Mouse (Mus musculus) heart, embryonic 14.5 days (tissue): ENCODE results near the gene Sema3g. TPM values are rescaled to one million over a fixed set of nuclear protein-coding genes. Genes with fewer than 3 reads are reported as not detected.

Experiments
- ATAC-seq: fragments of 200-750 bp; cut with Nextera tagmentation; 2 replicates; pipeline ENCODE4 v1.8.0; 2017; ENCODE audit warnings: low read depth, moderate TSS enrichment; ENCODE audit not compliant: insufficient number of reproducible peaks, insufficient read depth, low FRiP score
- H3K27ac ChIP-seq, 2 experiments: fragments of 200-500 bp in 1 of 2; fragments of 300-500 bp in 1 of 2; sonication (generic) in 1 of 2; replicated peaks in 1 of 2; 2 replicates each; pipeline ENCODE4 v1.5.1; 2012 to 2014; ENCODE audit warnings: low read depth in 2 of 2, low read length in 2 of 2, control low read depth in 1 of 2, mild to moderate bottlenecking in 1 of 2, mixed read lengths in 1 of 2; ENCODE audit not compliant: control insufficient read depth in 1 of 2, insufficient read depth in 1 of 2
- H3K27me3 ChIP-seq: fragments of 300-500 bp; sonication (generic); 2 replicates; pipeline ENCODE4 v1.6.1; 2014; ENCODE audit warnings: mild to moderate bottlenecking, low read length, control low read depth; ENCODE audit not compliant: control insufficient read depth, insufficient read depth
- H3K36me3 ChIP-seq: fragments of 300-500 bp; sonication (generic); 2 replicates; pipeline ENCODE4 v1.6.1; 2014; ENCODE audit warnings: mild to moderate bottlenecking, control low read depth, low read length, mixed read lengths; ENCODE audit not compliant: control insufficient read depth, insufficient read depth
- H3K4me1 ChIP-seq, 2 experiments: fragments of 200-500 bp in 1 of 2; fragments of 300-500 bp in 1 of 2; sonication (generic) in 1 of 2; 2 replicates each; pipeline ENCODE4 v1.6.1; 2012 to 2014; ENCODE audit warnings: low read length in 2 of 2, control low read depth in 1 of 2, mixed read lengths in 1 of 2; ENCODE audit not compliant: control insufficient read depth in 2 of 2, insufficient read depth in 2 of 2
- H3K4me2 ChIP-seq: fragments of 300-500 bp; sonication (generic); 2 replicates; pipeline ENCODE4 v1.6.1; 2014; ENCODE audit warnings: mild to moderate bottlenecking, low read length
- H3K4me3 ChIP-seq, 2 experiments: fragments of 200-500 bp in 1 of 2; fragments of 300-500 bp in 1 of 2; sonication (generic) in 1 of 2; 2 replicates each; pipeline ENCODE4 v1.5.1; 2012 to 2014; ENCODE audit warnings: low read length in 2 of 2, mild to moderate bottlenecking in 2 of 2, control low read depth in 1 of 2, low read depth in 1 of 2, moderate library complexity in 1 of 2; ENCODE audit not compliant: control insufficient read depth in 1 of 2, insufficient read depth in 1 of 2
- H3K9ac ChIP-seq: fragments of 300-500 bp; sonication (generic); 2 replicates; pipeline ENCODE4 v1.6.1; 2014; ENCODE audit warnings: mild to moderate bottlenecking, low read length
- H3K9me3 ChIP-seq: fragments of 300-500 bp; sonication (generic); 2 replicates; pipeline ENCODE4 v1.6.1; 2016; ENCODE audit warnings: low read length, control low read depth; ENCODE audit not compliant: control insufficient read depth
- WGBS: fragments of 180-500 bp; shearing (Covaris S2); extraction: QIAGEN DNeasy Blood & Tissue Kit; methylation state at CpG from one replicate; pipeline ENCODE4 v1.1.7; 2014; 5-methylcytosine and 5-hydroxymethylcytosine counted together
- polyA plus RNA-seq: library from polyadenylated mRNA; unstranded; fragments of >200 nt; fragmentation: Nextera tagmentation; extraction: Ambion mirVana; gene quantifications from 2 replicates; pipeline ENCODE4 v1.2.1, GENCODE M21; 2014

Gene Sema3g
- 0.23 and 0.26 TPM in 2 replicates for polyA plus RNA-seq

DNA sequence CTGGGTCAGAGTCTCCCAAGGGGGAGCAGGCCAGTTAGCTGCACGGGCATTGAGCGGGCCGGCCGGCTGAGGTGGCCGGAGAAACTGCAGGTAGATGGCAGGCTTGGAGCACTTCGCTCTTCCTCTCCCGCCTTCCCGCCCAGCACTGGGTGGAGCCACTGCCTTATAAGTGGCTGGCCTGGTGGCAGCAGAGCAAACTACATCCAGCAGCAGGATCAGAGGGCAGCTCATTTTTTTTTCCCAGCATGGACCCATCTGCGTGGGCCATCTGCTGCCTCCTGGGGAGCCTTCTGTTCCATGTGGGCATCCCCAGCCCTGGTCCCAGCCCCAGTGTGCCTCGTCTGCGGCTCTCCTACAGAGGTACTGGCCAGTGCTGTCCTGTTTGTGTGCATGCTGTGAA, at the start of gene Sema3g:
Sema3g (plus strand) TSS at position 195 of the 400 bp plus-strand sequence.
- Histone ChIP-seq H3K4me2 (peak within 1 kb of the TSS; percentile 45), H3K4me3 (no peak within 1 kb of the TSS; a peak in 1 of 4 replicates), H3K36me3 (peaks cover 3% of the 10 kb centered on the region), H3K4me1 (peaks cover 27 to 29% of the 10 kb centered on the region in 2 experiments), H3K27ac (no peak within 1 kb of the TSS; a peak in 1 of 4 replicates), H3K9me3 (no peaks in the 10 kb centered on the region), H3K27me3 (no peaks in the 10 kb centered on the region), H3K9ac (peak within 1 kb of the TSS; percentile 58)
- 4% methylated on average over 11 of the region's 11 CpGs for WGBS
- ATAC-seq = peak; percentile 39; the same call in 1 of the 2 replicates

DNA sequence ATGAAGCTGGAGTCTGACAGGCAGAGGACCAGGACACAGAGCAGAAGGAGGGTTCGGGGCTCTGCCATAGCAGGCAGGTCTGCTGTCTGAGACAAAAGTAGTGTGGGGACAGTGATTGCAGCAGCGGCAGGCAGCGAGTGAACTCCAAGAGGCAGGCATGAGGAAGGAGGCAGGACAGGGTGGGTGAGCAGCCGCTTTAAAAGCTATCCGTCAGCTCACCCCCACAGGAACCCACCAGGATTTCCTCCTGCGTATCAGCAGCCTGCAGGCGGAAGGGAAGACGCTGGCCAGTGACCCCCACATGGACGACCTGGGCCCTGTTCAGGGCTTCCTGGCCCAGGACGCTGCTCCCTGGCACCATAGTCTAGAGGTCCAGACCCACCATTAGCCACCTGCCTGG, 49.2 kb upstream of the Sema3g start, which contains the start of gene Stab1:
Stab1 (minus strand) TSS at position 217 of the 400 bp plus-strand sequence.
- H3K9ac ChIP-seq = peak within 1 kb of the TSS; percentile 69

DNA sequence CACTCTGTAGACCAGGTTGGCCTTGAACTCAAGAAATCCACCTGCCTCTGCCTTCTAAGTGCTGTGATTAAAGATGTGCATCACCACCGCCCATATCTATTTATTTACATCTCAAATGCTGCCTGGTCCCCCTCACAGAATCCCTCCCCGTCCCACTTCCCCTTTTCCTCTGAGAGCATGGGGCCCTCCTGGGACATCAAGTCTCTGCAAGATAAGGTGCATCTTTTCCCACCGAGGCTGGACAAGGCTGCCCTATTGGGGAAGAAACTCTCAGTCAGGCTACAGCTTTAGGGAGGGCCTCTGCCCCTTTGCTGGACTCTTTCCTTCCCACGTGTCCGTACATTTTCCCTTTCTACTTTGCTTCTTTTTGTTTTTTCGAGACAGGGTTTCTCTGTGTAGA, 48.2 kb upstream of the Sema3g start:
- WGBS = 62% methylated on average over 6 of the region's 6 CpGs
- no peaks in the 10 kb centered on the region for H3K27me3 ChIP-seq
- no peak overlapping the region for H3K4me2 ChIP-seq
- ATAC-seq = no peak
- no peaks in the 10 kb centered on the region for H3K9me3 ChIP-seq
- H3K36me3 ChIP-seq = peaks cover 47% of the 10 kb centered on the region
- H3K27ac ChIP-seq = no peak overlapping the region
- H3K4me1 ChIP-seq = peaks cover 5 to 22% of the 10 kb centered on the region in 2 experiments
- H3K4me3 ChIP-seq = no peak overlapping the region
- no peak overlapping the region for H3K9ac ChIP-seq

More for the DNA sequence above, 49.2 kb upstream of the Sema3g start, which contains the start of gene Stab1:
- H3K4me2 ChIP-seq = peak within 1 kb of the TSS; percentile 59
- H3K27ac ChIP-seq = peak within 1 kb of the TSS; percentile 28 to 68; a peak in 3 of 4 replicates
- no peaks in the 10 kb centered on the region for H3K9me3 ChIP-seq
- H3K27me3 ChIP-seq = no peaks in the 10 kb centered on the region
- 22% methylated on average over 10 of the region's 10 CpGs for WGBS
- peaks cover 10 to 31% of the 10 kb centered on the region in 2 experiments for H3K4me1 ChIP-seq
- H3K36me3 ChIP-seq = peaks cover 36% of the 10 kb centered on the region
- peak; percentile 20; the same call in 1 of the 2 replicates for ATAC-seq
- peak within 1 kb of the TSS; percentile 38 to 42 for H3K4me3 ChIP-seq

DNA sequence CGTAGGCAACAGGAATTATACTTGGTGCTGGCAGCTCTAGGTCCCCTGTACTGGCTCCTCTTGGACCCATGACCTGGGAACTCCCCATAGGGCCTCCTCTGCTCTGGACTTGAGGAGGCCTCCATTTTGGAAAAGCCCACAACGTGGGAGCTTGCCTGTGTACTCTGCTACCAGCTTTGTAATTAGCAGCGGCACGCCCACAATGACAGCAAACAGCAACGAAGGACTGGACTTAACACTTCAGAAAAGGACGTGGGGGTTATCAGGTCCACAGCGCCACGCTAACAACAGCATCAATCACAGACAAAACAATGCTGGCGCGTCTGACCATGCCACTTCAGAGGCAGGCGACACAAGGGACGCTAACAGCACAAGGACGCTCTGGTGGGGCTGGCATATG, 46.7 kb upstream of the Sema3g start:
- Histone ChIP-seq H3K27me3 (no peaks in the 10 kb centered on the region), H3K9ac (no peak overlapping the region), H3K4me2 (no peak overlapping the region), H3K4me1 (peaks cover 2 to 11% of the 10 kb centered on the region in 2 experiments; a peak in 2 of 4 replicates), H3K4me3 (no peak overlapping the region), H3K36me3 (peaks cover 62% of the 10 kb centered on the region), H3K9me3 (no peaks in the 10 kb centered on the region), H3K27ac (0 out of 4 replicates have a peak overlapping the region, but pooled peaks of 1 of the 2 experiments have one; percentile 6)
- ATAC-seq = no peak
- 69% methylated on average over 13 of the region's 13 CpGs for WGBS

DNA sequence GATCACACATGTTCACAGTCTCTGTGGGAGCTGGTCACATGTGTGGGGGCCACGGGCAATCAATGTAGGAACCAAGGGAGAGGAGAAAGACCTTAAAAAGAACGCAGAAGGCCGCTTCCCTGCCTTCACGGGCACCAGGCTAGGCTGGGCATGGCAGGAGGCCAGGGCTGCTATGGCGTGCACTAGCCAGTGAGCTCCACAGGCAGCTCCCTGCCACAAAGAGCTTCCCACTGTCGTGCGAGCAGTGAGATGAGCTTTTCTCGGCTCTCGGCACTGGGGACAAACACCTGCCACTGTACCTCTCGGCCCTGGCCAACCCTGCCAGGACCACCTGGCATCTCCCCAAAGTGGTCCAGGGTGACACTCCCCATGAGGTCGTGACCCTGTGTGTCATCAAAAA, 46.3 kb upstream of the Sema3g start:
- Histone ChIP-seq H3K4me3 (no peak overlapping the region), H3K4me1 (peaks cover 1 to 9% of the 10 kb centered on the region in 2 experiments; a peak in 2 of 4 replicates), H3K9me3 (no peaks in the 10 kb centered on the region), H3K27ac (0 out of 4 replicates have a peak overlapping the region, but pooled peaks of 1 of the 2 experiments have one; percentile 6), H3K4me2 (no peak overlapping the region), H3K27me3 (no peaks in the 10 kb centered on the region), H3K9ac (no peak overlapping the region), H3K36me3 (peaks cover 66% of the 10 kb centered on the region)
- 89% methylated on average over 11 of the region's 11 CpGs for WGBS
- ATAC-seq = no peak

DNA sequence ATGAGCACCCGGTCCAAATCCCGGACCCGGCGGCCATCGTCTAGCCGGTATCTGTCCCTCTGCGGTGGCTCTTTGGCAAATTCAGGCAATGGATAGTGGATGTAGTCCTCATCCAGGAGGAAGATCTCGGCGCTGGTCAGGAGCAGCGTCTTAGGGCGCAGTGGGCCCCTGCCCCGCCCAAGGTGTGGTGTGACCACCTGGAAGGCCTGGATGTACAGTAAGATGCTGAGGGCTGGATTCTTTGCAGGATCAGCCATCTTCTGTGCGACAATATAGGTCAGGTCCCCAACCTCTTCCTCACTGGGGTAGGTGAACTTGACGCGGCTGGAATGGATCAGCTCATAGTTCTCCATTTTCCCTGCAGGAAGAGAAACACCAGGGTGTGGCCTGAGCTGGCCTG, 45.8 kb upstream of the Sema3g start:
- H3K9ac ChIP-seq = no peak overlapping the region
- no peak for ATAC-seq
- H3K4me3 ChIP-seq = no peak overlapping the region
- H3K4me2 ChIP-seq = no peak overlapping the region
- H3K9me3 ChIP-seq = no peaks in the 10 kb centered on the region
- peaks cover 70% of the 10 kb centered on the region for H3K36me3 ChIP-seq
- no peaks in the 10 kb centered on the region for H3K27me3 ChIP-seq
- no peak overlapping the region for H3K27ac ChIP-seq
- H3K4me1 ChIP-seq = peaks cover 0 to 7% of the 10 kb centered on the region in 2 experiments; a peak in 2 of 4 replicates
- WGBS = 92% methylated on average over 15 of the region's 15 CpGs

DNA sequence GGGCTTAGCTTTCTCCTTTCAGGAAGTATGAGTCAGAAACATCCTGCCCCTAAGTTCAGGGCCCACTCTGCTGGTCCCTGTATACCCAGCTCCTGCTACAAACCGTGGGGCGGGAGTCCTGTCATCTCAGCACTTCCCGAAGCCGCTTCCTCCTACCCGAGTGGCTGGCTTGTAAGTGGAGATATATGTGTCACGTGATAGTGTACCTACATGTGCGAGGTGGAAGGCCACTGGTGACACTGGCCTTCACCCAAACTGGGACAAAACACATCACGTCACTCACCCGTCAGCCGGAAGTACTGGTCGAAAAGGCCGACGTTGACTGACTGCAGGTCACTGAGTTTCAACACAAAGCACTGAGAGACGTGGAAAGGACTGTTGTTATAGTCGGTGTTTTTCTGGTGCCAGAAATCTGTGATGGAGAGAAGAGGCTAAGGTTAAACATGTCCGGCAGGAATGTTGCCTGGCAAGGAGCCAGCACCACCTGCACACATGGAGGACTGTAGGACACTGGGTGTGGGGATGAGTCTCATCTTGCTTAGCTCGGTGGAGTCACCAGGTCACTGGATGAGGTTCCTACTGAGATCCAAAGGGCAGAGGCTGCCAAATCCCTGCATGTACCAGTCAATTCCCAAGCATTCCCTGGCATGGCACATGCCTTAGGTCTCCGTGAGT, 44.7 kb upstream of the Sema3g start:
- peaks cover 81% of the 10 kb centered on the region for H3K36me3 ChIP-seq
- 53% methylated on average over 18 of the region's 18 CpGs for WGBS
- H3K4me2 ChIP-seq = no peak overlapping the region
- H3K4me1 ChIP-seq = peaks cover 0 to 7% of the 10 kb centered on the region in 2 experiments; a peak in 2 of 4 replicates
- H3K9ac ChIP-seq = no peak overlapping the region
- no peak overlapping the region for H3K4me3 ChIP-seq
- ATAC-seq = peak; percentile 17; the same call in 1 of the 2 replicates
- no peaks in the 10 kb centered on the region for H3K9me3 ChIP-seq
- H3K27me3 ChIP-seq = no peaks in the 10 kb centered on the region
- H3K27ac ChIP-seq = peak overlapping the region in 1 of 2 experiments; percentile 37; a peak in 2 of 4 replicates
